Mouse (Mus musculus) ES-E14 (cell line): ENCODE results near the gene Kalrn. TPM values are rescaled to one million over a fixed set of nuclear protein-coding genes. Genes with fewer than 3 reads are reported as not detected.

ENCODE experiments used
- DNase-seq: peaks from one replicate; pipeline ENCODE4 v3.0.0-alpha.2; 2013; ENCODE audit warnings: low read depth, low spot score
- H3K27ac ChIP-seq: 2 replicates; pipeline ENCODE4 v1.5.1; 2012; ENCODE audit warnings: low read depth, mild to moderate bottlenecking, low read length, moderate library complexity, mixed read lengths; ENCODE audit not compliant: poor library complexity, insufficient read depth, severe bottlenecking
- H3K36me3 ChIP-seq: 2 replicates; pipeline ENCODE4 v1.6.1; 2012; ENCODE audit warnings: mild to moderate bottlenecking, low read length, moderate library complexity, mixed read lengths; ENCODE audit not compliant: control insufficient read depth, poor library complexity, insufficient read depth, severe bottlenecking
- H3K4me1 ChIP-seq, 2 experiments: fragments of 150-350 bp in 1 of 2; sonication (generic) in 1 of 2; 2 replicates each; pipeline ENCODE4 v1.6.1; 2012; ENCODE audit warnings: low read length in 2 of 2, mild to moderate bottlenecking in 1 of 2, mixed read lengths in 1 of 2; ENCODE audit not compliant: control insufficient read depth in 2 of 2, insufficient read depth in 2 of 2, poor library complexity in 1 of 2
- H3K4me3 ChIP-seq, 2 experiments: fragments of 150-350 bp in 1 of 2; sonication (generic) in 1 of 2; 2 replicates each; pipeline ENCODE4 v1.5.1; 2012; ENCODE audit warnings: low read length in 2 of 2, low read depth in 1 of 2, mild to moderate bottlenecking in 1 of 2, mixed read lengths in 1 of 2; ENCODE audit not compliant: insufficient read depth in 1 of 2, poor library complexity in 1 of 2, severe bottlenecking in 1 of 2
- H3K9ac ChIP-seq: 2 replicates; pipeline ENCODE4 v1.6.1; 2012; ENCODE audit warnings: low read depth, mild to moderate bottlenecking, low read length, mixed read lengths; ENCODE audit not compliant: poor library complexity, insufficient read depth, severe bottlenecking
- H3K9me3 ChIP-seq: fragments of 150-350 bp; sonication (generic); 2 replicates; pipeline ENCODE4 v1.6.1; 2012; ENCODE audit warnings: low read depth, mild to moderate bottlenecking, low read length; ENCODE audit not compliant: control insufficient read depth, insufficient read depth
- CHD2 ChIP-seq: IDR thresholded peaks from 2 replicates; pipeline ENCODE4 v1.6.1; 2014; ENCODE audit warnings: mild to moderate bottlenecking, low read depth, low read length, inconsistent platforms
- HCFC1 ChIP-seq: IDR thresholded peaks from 2 replicates; pipeline ENCODE4 v1.6.1; 2012; ENCODE audit warnings: low read length, inconsistent platforms, borderline replicate concordance; ENCODE audit not compliant: insufficient read depth
- MAFK ChIP-seq: IDR thresholded peaks from 2 replicates; pipeline ENCODE4 v1.6.1; 2014; ENCODE audit warnings: mild to moderate bottlenecking, low read depth, low read length, inconsistent platforms; ENCODE audit not compliant: insufficient read depth
- ZC3H11A ChIP-seq: IDR thresholded peaks from 2 replicates; pipeline ENCODE4 v1.6.1; 2012; ENCODE audit warnings: low read depth, mild to moderate bottlenecking, inconsistent platforms, low read length, borderline replicate concordance
- ZNF384 ChIP-seq: IDR thresholded peaks from 2 replicates; pipeline ENCODE4 v1.6.1; 2012; ENCODE audit warnings: low read depth, low read length, inconsistent platforms
- in situ Hi-C, 2 experiments: fragments of 600-800 bp; cut with MboI; formaldehyde crosslinking; loops; one replicate each; pipeline ENCODE4 v1.15.1; 2025; ENCODE audit warnings: low sequenced_read_pairs in 2 of 2, inconsistent platforms in 1 of 2; ENCODE audit not compliant: unreplicated experiment in 2 of 2
- total RNA-seq: library from RNA; depleted of rRNA; stranded (reverse); fragments of 300-350 nt; gene quantifications from 2 replicates; pipeline ENCODE4 v1.2.3, GENCODE M21; 2012

Kalrn gene
- total RNA-seq, 1 experiment, result 15.7 TPM

- TF ChIP-seq MAFK (no peak), ZC3H11A (no peak), CHD2 (no peak), ZNF384 (no peak)
- H3K9me3 ChIP-seq, result no peaks in the 10 kb centered on the region
- no peak overlapping the region for H3K27ac ChIP-seq
- H3K4me3 ChIP-seq, result no peak overlapping the region
- in situ Hi-C loops, result no loop called here
- H3K36me3 ChIP-seq, result no peaks in the 10 kb centered on the region
- H3K4me1 ChIP-seq, result no peaks in the 10 kb centered on the region
- DNase-seq, result no peak
- no peak overlapping the region for H3K9ac ChIP-seq
Observed at GRCm38 (mm10) chr16:34440994-34441414, 132.3 kb downstream of the Kalrn start.

GRCm38 (mm10) chr16:34440019-34440615 lies 133.2 kb downstream of the Kalrn start:
- in situ Hi-C loops, result no loop called here
- no peak for TF ChIP-seq MAFK
- no peak for TF ChIP-seq HCFC1
- TF ChIP-seq ZNF384, result no peak
- no peak for TF ChIP-seq CHD2
- no peak for TF ChIP-seq ZC3H11A
- Histone ChIP-seq H3K36me3 (no peaks in the 10 kb centered on the region), H3K4me1 (no peaks in the 10 kb centered on the region), H3K9me3 (no peaks in the 10 kb centered on the region), H3K4me3 (no peak overlapping the region), H3K27ac (no peak overlapping the region), H3K9ac (no peak overlapping the region)
- no peak for DNase-seq

- no peak overlapping the region for H3K4me3 ChIP-seq
- H3K36me3 ChIP-seq, result no peaks in the 10 kb centered on the region
- H3K9ac ChIP-seq, result no peak overlapping the region
- no peak overlapping the region for H3K27ac ChIP-seq
- no peaks in the 10 kb centered on the region for H3K4me1 ChIP-seq
- in situ Hi-C loops, result no loop called here
- no peak for DNase-seq
- H3K9me3 ChIP-seq, result no peaks in the 10 kb centered on the region
- TF ChIP-seq HCFC1 (no peak), ZNF384 (no peak), ZC3H11A (no peak), CHD2 (no peak), MAFK (no peak)
Observed at GRCm38 (mm10) chr16:34430131-34430530, 143.2 kb downstream of the Kalrn start.

- Histone ChIP-seq H3K36me3 (no peaks in the 10 kb centered on the region), H3K27ac (no peak overlapping the region), H3K4me1 (no peaks in the 10 kb centered on the region), H3K4me3 (no peak overlapping the region), H3K9ac (no peak overlapping the region), H3K9me3 (no peaks in the 10 kb centered on the region)
- in situ Hi-C loops, result no loop called here
- no peak for TF ChIP-seq MAFK
- no peak for DNase-seq
Observed at GRCm38 (mm10) chr16:34427654-34428053, 145.7 kb downstream of the Kalrn start.

- Histone ChIP-seq H3K9ac (no peak overlapping the region), H3K9me3 (no peaks in the 10 kb centered on the region), H3K36me3 (no peaks in the 10 kb centered on the region), H3K27ac (no peak overlapping the region), H3K4me1 (no peaks in the 10 kb centered on the region), H3K4me3 (no peak overlapping the region)
- DNase-seq, result no peak
- in situ Hi-C loops, result no loop called here
- no peak for TF ChIP-seq ZNF384
- no peak for TF ChIP-seq ZC3H11A
- TF ChIP-seq CHD2, result no peak
- no peak for TF ChIP-seq HCFC1
- no peak for TF ChIP-seq MAFK
Observed at GRCm38 (mm10) chr16:34421473-34421872, 151.9 kb downstream of the Kalrn start.
